Mouse (Mus musculus) midbrain, embryonic 13.5 days (tissue): ENCODE measurements around the gene Gm17509. TPM values are rescaled to one million over a fixed set of nuclear protein-coding genes. Genes with fewer than 3 reads are reported as not detected.

Experiments used
- ATAC-seq: fragments of 200-750 bp; cut with Nextera tagmentation; 2 replicates; pipeline ENCODE4 v1.8.0; 2017; ENCODE audit warnings: mild to moderate bottlenecking, moderate TSS enrichment, moderate library complexity
- H3K27ac ChIP-seq: fragments of 300-500 bp; sonication (generic); 2 replicates; pipeline ENCODE4 v1.5.1; 2015; ENCODE audit warnings: inconsistent platforms, mild to moderate bottlenecking, moderate library complexity
- H3K27me3 ChIP-seq: fragments of 300-500 bp; sonication (generic); 2 replicates; pipeline ENCODE4 v1.6.1; 2015; ENCODE audit warnings: mild to moderate bottlenecking, inconsistent platforms
- H3K36me3 ChIP-seq: fragments of 300-500 bp; sonication (generic); 2 replicates; pipeline ENCODE4 v1.6.1; 2015; ENCODE audit warnings: mild to moderate bottlenecking, inconsistent platforms
- H3K4me1 ChIP-seq: fragments of 300-500 bp; sonication (generic); replicated peaks from 2 replicates; pipeline ENCODE4 v1.6.1; 2015; ENCODE audit warnings: inconsistent platforms
- H3K4me2 ChIP-seq: fragments of 300-500 bp; sonication (generic); replicated peaks from 2 replicates; pipeline ENCODE4 v1.6.1; 2015; ENCODE audit warnings: moderate library complexity, mild to moderate bottlenecking, inconsistent platforms
- H3K4me3 ChIP-seq: fragments of 300-500 bp; sonication (generic); replicated peaks from 2 replicates; pipeline ENCODE4 v1.5.1; 2015; ENCODE audit warnings: mild to moderate bottlenecking, inconsistent platforms
- H3K9ac ChIP-seq: fragments of 300-500 bp; sonication (generic); replicated peaks from 2 replicates; pipeline ENCODE4 v1.6.1; 2015; ENCODE audit warnings: mild to moderate bottlenecking, inconsistent platforms
- H3K9me3 ChIP-seq: fragments of 300-500 bp; sonication (generic); 2 replicates; pipeline ENCODE4 v1.6.1; 2016; ENCODE audit warnings: mild to moderate bottlenecking, inconsistent platforms
- WGBS: fragments of 180-500 bp; shearing (Covaris S2); methylation state at CpG from one replicate; pipeline ENCODE4 v1.1.7; 2015; 5-methylcytosine and 5-hydroxymethylcytosine counted together
- polyA plus RNA-seq: library from polyadenylated mRNA; unstranded; fragments of >200 nt; fragmentation: Nextera tagmentation; extraction: Ambion mirVana; gene quantifications from 2 replicates; pipeline ENCODE4 v1.2.1, GENCODE M21; 2015

Gene Gm17509
- 0.68 and 0.71 TPM in 2 replicates for polyA plus RNA-seq

DNA sequence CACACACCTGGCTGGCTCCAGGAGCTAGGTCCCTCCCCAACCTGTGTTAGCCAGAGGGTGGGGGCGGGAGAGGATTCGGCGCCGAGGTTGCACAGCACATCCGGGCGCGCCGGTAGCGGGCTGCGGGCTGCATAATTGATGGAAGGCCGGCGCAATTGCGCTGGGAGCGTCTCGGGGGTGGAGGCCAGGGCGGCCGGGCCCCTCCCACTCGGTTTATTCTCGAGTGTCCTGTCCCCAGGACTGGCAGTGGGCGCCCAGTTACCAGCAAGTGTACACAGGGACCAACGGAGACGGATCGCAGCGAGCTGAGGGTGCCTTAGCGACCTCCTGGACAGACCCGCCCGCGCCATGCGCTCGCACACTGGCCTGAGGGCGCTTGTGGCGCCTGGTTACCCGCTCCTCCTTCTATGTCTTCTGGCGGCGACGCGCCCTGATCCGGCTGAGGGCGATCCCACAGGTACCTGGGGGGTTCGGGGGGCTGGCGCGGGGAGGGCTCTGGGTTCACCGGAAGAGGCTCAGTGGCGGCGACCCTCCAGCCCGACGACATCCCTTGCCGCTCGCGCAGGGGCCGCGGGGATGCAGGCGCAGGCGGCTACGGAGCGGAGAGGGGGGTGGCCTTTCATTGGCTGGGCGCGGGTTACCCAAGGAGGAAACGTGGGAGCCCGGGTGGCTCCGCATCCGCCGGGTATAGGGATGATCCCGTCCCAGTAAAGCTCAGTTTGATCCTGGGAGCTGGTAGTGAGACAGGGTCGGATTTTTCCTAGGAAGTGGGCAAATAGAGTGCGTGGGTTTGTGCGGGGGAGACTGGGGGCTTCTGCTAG, at the start of gene Gm17509:
Gm17509 (minus strand) TSS at position 575 of the 821 bp plus-strand sequence.
- peak within 1 kb of the TSS; percentile 70 for H3K4me2 ChIP-seq
- no peaks in the 10 kb centered on the region for H3K9me3 ChIP-seq
- peak within 1 kb of the TSS; percentile 76 for H3K4me3 ChIP-seq
- H3K9ac ChIP-seq = peak within 1 kb of the TSS; percentile 72
- H3K4me1 ChIP-seq = peaks cover 31% of the 10 kb centered on the region
- under 1% methylated on average over 66 of the region's 67 CpGs for WGBS
- H3K27me3 ChIP-seq = 0 out of 2 replicates have a peak, but pooled peaks cover 3% of the 10 kb centered on the region
- ATAC-seq = peak; percentile 93
- peak within 1 kb of the TSS; percentile 70 for H3K27ac ChIP-seq
- H3K36me3 ChIP-seq = no peaks in the 10 kb centered on the region

DNA sequence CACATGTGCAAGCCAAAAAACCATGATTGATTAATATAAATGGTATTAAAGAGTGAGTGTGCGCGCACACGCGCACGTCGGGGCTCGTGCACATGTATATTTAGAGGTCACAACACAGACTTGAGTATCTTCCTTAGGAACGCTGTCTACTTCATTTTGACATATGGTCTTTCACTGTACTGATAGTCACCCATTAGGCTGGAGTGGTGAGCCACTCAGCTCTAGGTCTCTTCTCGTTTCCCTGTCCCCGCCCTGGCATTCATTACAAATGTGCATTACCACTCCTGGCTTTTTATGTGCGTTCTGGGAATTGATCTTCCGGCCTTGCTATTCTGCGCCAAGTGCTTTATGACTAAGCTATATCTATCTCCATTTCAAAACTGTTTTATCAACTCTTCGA, 47.1 kb upstream of the Gm17509 start:
- WGBS = 97% methylated on average over 14 of the region's 14 CpGs
- Histone ChIP-seq H3K4me1 (no peaks in the 10 kb centered on the region), H3K27me3 (no peaks in the 10 kb centered on the region), H3K9me3 (no peaks in the 10 kb centered on the region), H3K27ac (no peak overlapping the region), H3K9ac (no peak overlapping the region), H3K4me3 (no peak overlapping the region), H3K36me3 (peaks cover 7% of the 10 kb centered on the region; the same call in 1 of the 2 replicates), H3K4me2 (no peak overlapping the region)
- no peak for ATAC-seq

DNA sequence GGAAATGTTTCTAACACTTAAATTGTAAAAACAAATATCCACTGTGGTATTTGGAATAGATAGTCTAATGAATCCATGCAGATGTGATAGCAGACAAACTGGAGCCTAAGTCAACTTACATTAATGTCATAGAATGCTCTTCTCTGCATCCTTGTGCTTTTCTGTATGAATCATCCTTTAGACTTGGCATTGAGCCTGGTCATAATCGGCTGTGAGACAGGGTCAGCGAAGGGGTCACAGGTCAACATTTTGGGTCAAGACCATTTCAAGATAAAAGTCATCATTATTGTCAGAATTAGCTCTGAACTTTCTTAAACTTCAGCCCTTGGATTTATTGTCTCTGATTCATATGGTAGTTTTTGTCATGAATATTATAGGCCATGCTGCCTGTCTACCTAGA, 45.3 kb upstream of the Gm17509 start:
- no peak overlapping the region for H3K9ac ChIP-seq
- no peaks in the 10 kb centered on the region for H3K27me3 ChIP-seq
- WGBS = 76% methylated on average over 2 of the region's 2 CpGs
- H3K9me3 ChIP-seq = no peaks in the 10 kb centered on the region
- H3K4me2 ChIP-seq = no peak overlapping the region
- H3K36me3 ChIP-seq = peaks cover 7% of the 10 kb centered on the region; the same call in 1 of the 2 replicates
- no peak overlapping the region for H3K27ac ChIP-seq
- H3K4me1 ChIP-seq = no peaks in the 10 kb centered on the region
- no peak overlapping the region for H3K4me3 ChIP-seq
- ATAC-seq = no peak

DNA sequence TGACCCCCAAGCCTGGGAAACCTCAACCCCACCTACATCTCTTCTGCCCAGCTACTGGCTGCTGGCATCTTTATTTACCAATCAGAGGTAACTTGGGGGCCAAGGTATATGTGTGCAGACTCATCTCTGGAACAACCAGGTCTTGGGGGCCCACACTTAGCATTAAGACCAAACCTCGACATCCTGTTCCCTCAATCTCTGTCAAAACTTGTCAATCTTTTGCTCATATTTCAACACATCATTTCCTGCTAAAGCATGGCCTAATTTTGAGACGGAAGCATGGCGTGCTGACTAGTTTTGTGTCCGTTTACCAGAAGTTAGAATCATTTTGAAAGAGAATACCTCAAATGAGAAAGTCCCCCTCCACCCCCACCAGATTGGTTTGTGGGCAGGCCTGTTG, 39.8 kb upstream of the Gm17509 start:
- no peak overlapping the region for H3K9ac ChIP-seq
- H3K9me3 ChIP-seq = no peaks in the 10 kb centered on the region
- no peak overlapping the region for H3K4me2 ChIP-seq
- WGBS = 92% methylated on average over 4 of the region's 4 CpGs
- H3K27me3 ChIP-seq = no peaks in the 10 kb centered on the region
- H3K36me3 ChIP-seq = no peaks in the 10 kb centered on the region
- ATAC-seq = no peak
- H3K27ac ChIP-seq = no peak overlapping the region
- H3K4me3 ChIP-seq = no peak overlapping the region
- H3K4me1 ChIP-seq = no peaks in the 10 kb centered on the region

DNA sequence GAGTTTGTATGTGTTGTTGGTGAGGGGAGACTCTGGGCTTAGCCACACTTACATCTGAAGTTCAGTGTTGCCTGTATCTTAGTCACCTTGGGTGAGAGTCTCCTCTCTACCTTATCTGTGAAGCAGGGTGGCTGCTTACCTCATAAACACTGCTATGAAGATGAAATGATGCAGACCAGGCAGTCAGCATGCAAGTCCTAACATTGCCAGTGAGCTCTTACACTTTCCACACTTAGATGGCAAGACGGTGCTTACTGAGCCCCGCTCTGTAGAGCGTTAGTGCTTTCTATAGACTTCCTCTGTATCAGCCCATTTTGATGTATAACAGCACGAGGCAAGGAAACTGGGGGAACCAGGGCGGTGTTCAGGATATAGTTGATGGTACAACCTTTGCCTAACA, 21.7 kb upstream of the Gm17509 start:
- Histone ChIP-seq H3K27me3 (no peaks in the 10 kb centered on the region), H3K36me3 (no peaks in the 10 kb centered on the region), H3K4me3 (no peak overlapping the region), H3K4me2 (no peak overlapping the region), H3K27ac (no peak overlapping the region), H3K4me1 (no peaks in the 10 kb centered on the region), H3K9me3 (no peaks in the 10 kb centered on the region), H3K9ac (no peak overlapping the region)
- 93% methylated on average over 5 of the region's 5 CpGs for WGBS
- ATAC-seq = no peak

DNA sequence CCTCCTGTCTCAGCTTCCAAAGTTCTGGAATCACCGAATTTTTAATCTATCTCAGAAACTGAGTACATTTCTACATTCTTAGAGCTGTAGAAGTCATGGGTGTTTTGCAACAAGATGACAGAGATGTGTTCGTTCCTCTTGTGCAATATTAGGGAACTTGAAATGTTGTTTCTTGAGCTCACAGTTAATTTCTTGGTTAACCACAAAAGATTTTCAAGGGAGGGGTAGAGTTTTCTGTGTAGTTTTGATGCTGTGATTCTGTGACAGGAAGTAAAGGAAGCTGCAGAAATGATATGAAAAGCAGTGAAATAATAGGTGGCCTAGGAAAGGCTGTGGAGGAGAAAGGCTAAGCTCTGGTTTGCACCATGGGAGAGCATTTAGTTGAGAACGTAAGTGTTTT, 21.2 kb upstream of the Gm17509 start:
- 91% methylated on average over 3 of the region's 3 CpGs for WGBS
- ATAC-seq = no peak
- Histone ChIP-seq H3K4me3 (no peak overlapping the region), H3K27ac (no peak overlapping the region), H3K4me1 (0 out of 2 replicates have a peak, but pooled peaks cover under 1% of the 10 kb centered on the region), H3K4me2 (no peak overlapping the region), H3K36me3 (no peaks in the 10 kb centered on the region), H3K9ac (no peak overlapping the region), H3K9me3 (no peaks in the 10 kb centered on the region), H3K27me3 (no peaks in the 10 kb centered on the region)

DNA sequence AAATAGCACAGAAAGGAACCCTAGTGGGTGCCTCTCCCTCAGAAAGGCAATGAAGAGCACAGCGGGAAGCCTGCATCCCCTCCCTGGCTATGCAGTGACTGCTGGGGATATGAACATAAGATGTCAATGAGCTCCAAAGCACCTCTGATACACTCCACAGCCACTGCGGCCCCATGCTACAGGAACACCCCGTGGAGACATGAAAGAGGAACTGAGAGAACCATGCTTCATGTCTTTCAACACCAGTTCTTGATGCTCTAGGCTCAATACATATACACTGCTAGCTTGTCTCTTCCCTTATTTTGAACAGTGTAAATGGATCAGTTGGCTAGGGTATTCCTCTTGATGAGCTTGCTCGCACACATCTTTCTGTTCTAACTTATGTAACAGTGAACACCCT, 16.2 kb upstream of the Gm17509 start:
- Histone ChIP-seq H3K4me2 (no peak overlapping the region), H3K9ac (no peak overlapping the region), H3K4me3 (no peak overlapping the region), H3K36me3 (no peaks in the 10 kb centered on the region), H3K4me1 (peaks cover 14% of the 10 kb centered on the region), H3K9me3 (no peaks in the 10 kb centered on the region), H3K27ac (no peak overlapping the region), H3K27me3 (no peaks in the 10 kb centered on the region)
- no peak for ATAC-seq
- 93% methylated on average over 4 of the region's 4 CpGs for WGBS

DNA sequence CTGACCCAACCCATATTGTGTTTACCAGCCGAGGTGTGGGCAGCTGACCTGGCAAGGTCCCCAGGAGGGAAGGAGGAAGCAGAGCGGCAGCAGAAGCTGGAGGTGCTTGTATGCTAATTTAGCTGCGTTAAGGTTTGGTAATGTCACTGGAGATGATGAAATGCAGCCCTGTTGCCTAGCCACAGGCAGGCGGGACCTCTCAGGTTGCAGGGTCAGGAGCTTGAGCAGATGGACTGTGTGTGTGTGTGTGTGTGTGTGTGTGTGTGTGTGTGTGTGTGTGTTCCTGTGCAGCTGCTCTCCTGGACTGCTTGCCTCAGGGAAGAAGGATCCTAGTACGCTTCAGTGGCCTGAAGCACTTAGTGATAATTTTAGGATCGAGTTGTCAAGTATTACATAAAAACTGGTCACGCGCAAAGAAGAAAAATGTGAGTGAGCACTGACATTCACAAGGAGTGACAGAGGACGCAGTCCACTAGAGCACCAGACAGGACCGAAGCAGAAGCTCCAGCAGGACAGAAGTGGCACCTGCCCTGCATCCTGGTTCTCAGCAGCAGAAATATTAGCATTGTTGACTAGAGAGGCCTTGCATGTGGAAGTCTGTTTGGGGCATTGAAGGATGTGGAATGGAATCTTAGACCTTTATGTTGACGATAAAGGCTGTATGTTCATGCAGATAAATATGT, 14.8 kb upstream of the Gm17509 start:
- Histone ChIP-seq H3K36me3 (no peaks in the 10 kb centered on the region), H3K4me2 (no peak overlapping the region), H3K4me3 (no peak overlapping the region), H3K27me3 (no peaks in the 10 kb centered on the region), H3K9me3 (no peaks in the 10 kb centered on the region), H3K9ac (no peak overlapping the region), H3K27ac (peak overlapping the region; percentile 22; the same call in 1 of the 2 replicates), H3K4me1 (peaks cover 14% of the 10 kb centered on the region)
- ATAC-seq = peak; percentile 75
- 42% methylated on average over 11 of the region's 11 CpGs for WGBS

DNA sequence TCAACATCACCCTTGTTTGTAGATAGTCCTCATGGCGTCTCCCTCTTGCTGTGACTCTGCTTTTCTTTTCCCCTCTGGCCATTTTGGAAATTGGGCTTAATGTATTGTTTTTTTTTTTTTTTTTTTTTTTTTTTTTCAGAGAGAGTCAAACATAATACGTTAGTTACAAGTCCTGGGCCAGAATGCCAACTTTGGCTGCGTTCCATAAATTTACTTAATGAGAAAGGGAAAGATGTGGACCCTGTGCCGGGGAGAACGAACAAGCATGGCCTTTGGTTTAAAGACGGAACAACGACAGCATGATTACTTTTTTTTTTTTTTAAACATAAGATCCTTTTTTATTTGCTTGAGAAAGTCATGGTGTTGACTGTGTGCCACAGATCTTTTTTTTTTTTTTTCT, 13.6 kb upstream of the Gm17509 start:
- Histone ChIP-seq H3K27me3 (no peaks in the 10 kb centered on the region), H3K4me3 (no peak overlapping the region), H3K27ac (no peak overlapping the region), H3K9me3 (no peaks in the 10 kb centered on the region), H3K9ac (no peak overlapping the region), H3K4me1 (peaks cover 14% of the 10 kb centered on the region), H3K36me3 (no peaks in the 10 kb centered on the region), H3K4me2 (no peak overlapping the region)
- no peak for ATAC-seq
- WGBS = 67% methylated on average over 7 of the region's 7 CpGs

DNA sequence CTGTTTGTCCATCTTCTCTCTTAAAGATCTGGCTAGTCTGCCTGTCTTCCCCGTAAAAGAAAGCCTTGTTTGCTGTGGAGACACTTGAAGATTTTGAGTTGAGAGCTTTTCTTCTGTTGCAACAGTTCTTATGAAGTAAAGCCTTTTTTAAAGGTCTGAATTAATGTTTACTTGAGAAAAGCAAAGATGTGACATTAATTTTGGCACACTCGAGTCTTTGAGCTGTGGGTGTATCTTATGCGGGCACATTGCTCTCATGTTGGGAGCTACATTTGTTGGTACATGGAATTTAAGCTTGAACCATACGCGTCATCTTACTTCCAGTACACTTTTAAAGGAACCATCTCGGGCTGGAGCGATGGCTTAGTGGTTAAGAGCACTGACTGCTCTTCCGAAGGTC, 12.9 kb upstream of the Gm17509 start:
- no peak for ATAC-seq
- Histone ChIP-seq H3K4me2 (no peak overlapping the region), H3K4me1 (peaks cover 14% of the 10 kb centered on the region), H3K9me3 (no peaks in the 10 kb centered on the region), H3K9ac (no peak overlapping the region), H3K27me3 (no peaks in the 10 kb centered on the region), H3K27ac (no peak overlapping the region), H3K4me3 (no peak overlapping the region), H3K36me3 (no peaks in the 10 kb centered on the region)
- 95% methylated on average over 8 of the region's 8 CpGs for WGBS

DNA sequence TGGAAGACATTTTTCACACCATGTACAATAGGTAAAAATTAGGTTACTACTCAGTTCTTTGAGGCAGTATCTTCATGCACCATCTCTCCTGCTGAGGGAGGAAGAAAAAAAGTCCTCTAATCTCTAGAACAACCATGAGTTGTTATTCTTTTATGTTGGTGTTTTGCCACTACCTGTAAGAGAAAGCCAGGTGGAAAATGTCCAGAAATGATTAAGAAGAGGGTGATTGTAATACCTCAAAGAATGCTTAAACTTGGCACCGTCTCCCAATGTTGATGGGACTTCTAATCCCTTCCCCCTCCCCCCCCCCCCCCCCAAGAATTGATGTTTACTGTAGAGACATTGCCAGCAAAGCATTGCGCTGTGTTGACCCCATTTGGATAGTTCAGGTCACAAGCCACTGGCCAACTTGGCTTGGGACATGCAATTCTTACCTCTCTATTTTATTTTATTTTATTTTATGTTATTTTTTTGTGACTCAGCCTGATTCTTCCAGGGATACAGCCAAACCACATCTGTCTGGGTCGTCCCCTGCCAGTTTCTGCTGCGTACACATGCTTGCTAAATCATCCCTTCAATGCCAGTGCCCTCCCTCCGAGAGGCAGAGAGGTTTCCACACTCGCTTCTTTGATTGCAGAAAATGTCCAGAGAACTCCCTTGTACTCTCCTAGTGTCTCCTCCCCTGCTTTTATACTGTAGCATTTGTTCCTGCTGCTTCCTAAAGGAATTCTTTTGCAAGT, 9.7 kb upstream of the Gm17509 start:
- no peak overlapping the region for H3K4me2 ChIP-seq
- H3K9ac ChIP-seq = no peak overlapping the region
- WGBS = 73% methylated on average over 6 of the region's 6 CpGs
- no peaks in the 10 kb centered on the region for H3K27me3 ChIP-seq
- no peak overlapping the region for H3K4me3 ChIP-seq
- H3K36me3 ChIP-seq = no peaks in the 10 kb centered on the region
- peaks cover 4% of the 10 kb centered on the region for H3K4me1 ChIP-seq
- H3K27ac ChIP-seq = no peak overlapping the region
- ATAC-seq = no peak
- H3K9me3 ChIP-seq = no peaks in the 10 kb centered on the region

DNA sequence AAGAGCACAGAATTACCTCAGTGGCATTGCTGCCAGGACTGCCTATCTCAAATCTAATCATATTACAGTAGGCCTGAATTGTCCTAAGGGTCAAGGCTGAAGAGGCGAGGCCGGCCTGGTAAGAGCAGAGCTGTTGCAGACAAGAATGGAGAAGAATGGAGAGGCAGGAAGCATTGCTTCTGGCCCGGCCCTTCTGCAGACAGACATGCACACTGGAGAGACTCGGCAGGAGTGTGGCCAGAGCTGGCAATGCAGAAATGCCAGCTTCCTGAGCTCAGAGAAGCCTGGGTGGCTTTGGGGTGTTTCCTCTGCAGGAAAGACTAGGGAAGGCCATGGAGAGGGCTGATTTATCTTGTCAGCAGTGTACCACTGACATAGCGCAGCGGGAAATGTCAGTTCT, 4.7 kb upstream of the Gm17509 start:
- Histone ChIP-seq H3K4me3 (no peak overlapping the region), H3K4me2 (no peak overlapping the region), H3K9ac (no peak overlapping the region), H3K9me3 (no peaks in the 10 kb centered on the region), H3K36me3 (no peaks in the 10 kb centered on the region), H3K27ac (no peak overlapping the region), H3K4me1 (peaks cover 15% of the 10 kb centered on the region), H3K27me3 (no peaks in the 10 kb centered on the region)
- ATAC-seq = no peak
- WGBS = 87% methylated on average over 6 of the region's 6 CpGs
